Mouse (Mus musculus) layer of hippocampus, adult 9-10 months (tissue): Measurements from ENCODE around the gene Clip2.

Experiments used
- DNase-seq: peaks from one replicate; pipeline ENCODE4 v3.0.0; 2022; ENCODE audit warnings: low spot score

The Clip2 gene

DNA sequence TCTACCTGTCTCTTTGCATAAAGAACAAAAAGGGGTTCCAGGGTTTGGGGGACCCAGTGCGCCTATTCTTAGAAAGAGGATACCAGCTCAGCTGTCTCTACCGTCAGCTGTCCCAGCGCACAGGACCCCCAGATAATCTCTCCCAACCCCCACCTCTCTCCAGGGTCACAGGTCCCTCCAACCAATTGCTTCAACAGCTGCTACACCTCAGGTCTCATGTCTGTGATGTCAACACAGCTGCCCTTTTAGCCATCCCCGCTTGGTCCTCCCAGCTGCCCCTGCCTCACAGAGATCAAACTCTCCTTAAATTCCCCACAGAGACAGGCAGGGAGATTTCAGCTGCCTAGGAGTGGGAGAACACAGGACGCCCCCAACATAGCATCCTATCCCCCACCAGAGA, 28.5 kb downstream of the Clip2 start:
- DNase-seq, result no peak

DNA sequence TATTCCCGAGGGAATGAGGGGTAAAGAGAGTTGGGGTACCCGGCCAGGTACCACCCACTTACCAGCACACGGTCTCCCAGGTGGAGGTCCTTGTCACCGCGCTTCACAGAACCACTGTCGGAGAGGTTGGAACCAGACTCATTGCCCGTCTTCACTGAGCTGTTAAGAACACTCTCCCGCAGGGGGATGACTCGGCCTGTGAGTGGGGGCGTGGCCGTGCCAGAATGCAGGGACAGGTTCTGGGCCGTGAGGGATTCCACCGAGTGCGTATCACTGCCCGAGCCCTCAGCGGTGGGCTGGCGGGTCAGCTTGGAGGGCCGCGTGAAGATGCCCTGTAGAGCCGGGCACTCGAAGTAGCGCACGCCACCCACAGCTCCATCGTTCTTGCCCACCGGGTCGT, 29.7 kb downstream of the Clip2 start:
- no peak for DNase-seq

DNA sequence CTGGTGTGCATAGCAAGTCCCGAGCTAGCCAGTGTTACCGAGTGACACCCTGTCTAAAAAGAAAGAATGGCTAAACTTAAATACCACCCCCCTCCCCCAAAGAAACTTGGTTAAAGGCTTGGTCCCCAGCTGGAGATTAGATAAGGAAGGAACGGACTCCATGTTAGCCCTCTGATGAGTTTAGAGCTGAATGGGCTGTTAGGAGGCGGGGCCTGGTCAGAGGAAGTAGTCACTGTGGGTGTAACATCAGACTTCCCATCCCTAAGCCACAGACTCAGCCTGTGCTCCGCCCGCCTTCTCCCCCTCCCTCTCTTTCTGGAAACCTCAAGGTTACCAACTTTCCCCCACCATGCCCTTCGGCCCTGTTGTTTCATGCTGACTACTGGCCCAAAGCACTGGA, 30.4 kb downstream of the Clip2 start:
- no peak for DNase-seq

DNA sequence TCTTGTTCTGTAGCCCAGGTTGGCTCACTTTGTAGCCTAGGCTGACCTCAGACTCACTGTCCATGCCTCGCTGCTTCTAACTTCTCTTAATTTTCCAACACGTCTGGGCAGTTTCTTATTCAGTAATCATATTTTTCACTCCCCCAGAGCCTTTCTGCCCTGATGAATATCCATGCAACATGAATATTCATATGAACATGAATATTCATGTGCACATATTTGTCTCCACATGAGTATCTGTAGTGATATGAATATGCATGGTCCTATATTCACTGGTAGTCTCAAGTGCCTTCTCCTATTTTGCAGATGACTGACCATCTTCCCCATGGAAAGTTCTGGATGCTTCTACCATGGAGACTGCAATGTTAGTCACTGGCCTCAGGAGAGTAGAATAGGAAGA, 31.1 kb downstream of the Clip2 start:
- no peak for DNase-seq

DNA sequence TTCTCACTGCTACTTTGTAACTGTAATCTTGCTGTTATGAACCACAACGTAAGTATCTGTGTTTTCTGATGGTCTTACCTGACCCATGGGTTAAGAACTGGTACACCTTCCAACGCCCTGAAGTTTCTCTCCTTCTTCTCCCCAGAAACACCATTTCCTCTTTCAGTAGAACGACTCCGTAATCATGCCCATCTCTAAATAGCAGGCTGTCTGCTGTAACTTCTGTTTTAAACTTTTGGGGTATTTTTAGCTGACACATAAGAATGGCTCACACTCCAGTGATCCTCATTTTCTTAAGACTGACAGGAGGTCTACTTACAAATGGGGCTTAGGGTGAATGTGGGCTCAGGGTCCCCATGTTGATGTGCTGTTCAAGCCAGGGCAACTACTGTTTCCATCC, 32.1 kb downstream of the Clip2 start:
- no peak for DNase-seq

DNA sequence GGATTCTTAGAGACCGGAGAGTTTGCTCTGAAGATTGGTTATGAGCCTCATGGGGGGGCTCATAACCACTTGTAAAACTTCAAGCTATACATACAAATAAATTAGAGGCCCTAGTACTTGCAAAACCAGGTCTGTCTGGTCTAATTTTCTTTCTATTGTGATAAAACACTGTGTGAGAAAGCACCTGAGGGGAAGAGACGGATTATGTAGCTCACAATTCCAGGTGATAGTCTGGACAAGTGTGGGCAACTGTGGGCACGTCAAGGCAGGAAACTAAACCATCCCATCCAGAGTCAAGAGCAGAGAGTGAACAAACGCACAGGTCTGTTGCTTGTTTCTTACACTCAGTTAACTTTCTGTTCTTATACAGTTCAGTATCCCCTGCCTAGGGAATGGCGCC, 32.8 kb downstream of the Clip2 start:
- no peak for DNase-seq

DNA sequence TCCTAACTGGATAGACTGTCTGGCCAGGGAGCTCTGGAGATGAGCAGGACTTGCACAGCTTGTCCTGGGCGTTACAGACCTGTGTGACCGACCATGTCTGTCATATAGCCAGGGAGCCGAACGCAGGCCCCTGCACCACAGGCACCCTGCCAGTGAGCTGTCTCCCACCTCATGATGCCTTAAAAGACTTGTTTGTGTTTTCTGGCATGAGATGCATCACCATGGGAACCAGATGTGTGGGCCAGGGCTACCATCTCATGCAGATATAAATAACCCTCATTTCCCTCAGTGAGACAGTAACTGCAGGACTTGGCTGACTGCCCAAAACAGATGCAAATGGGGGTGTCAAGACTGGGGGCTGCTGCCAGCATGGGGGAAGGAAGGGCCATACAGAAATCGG, 40.1 kb downstream of the Clip2 start:
- DNase-seq, result no peak

DNA sequence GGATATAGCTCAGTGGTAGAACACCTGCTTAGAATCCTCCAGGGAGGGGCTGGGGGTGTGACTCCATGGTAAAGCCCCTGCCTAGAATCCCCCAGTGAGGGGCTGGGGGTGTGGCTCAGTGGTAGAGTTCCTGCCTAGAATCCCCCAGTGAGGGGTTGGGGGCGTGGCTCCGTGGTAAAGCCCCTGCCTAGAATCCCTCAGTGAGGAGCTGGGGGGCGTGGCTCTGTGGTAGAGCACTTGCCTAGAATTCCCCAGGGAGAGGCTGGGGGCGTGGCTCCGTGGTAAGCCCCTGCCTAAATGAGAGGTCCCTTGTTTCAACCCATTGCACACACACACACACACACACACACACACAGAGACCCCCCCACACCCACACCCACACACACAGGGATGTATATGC, 42.0 kb downstream of the Clip2 start:
- no peak for DNase-seq

DNA sequence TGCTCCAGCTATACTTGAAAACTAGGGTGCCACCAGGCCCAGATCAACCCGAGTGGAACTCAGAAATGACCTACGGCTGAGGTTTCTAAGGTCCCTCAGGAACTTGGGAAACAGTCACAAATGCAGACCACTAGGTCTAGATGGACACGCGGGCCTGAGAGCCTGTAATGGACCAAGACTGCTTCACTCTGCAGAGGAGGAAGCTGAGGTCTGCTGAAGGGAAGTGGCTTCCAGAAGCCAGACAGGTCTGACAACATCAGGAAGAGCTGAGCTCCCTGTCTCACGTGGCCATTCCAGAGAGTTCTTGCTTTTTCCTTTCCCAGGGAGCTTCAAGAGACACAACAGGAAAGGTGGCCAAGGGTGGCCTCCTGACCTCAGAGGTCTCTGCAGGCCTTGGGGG, 43.3 kb downstream of the Clip2 start:
- no peak for DNase-seq

DNA sequence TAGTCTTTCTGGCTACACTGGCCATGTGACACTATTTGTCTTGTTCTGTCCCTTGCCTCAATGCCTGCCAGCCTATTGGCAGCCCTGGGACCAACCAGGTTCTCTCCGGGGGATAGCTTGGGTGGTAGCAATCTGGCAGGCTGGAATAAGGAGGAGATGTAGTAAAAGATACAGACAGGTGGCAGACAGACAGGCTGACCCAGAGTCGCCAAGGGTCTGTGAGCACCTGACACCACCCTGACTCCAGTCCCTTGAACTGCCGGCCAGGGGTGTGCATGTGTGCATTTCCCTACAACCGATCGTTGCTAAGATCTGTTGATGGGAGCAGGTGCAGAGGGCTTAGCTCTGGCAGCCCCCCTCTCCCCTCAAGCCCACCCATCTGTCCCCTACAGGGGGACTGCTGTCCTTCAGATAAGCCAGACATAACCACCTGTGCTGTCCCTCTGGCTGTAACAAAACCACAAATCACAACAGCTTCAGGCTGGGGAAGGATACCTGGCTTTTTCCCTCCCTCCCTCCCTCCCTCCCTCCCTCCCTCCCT, 44.3 kb downstream of the Clip2 start:
- DNase-seq, result no peak

DNA sequence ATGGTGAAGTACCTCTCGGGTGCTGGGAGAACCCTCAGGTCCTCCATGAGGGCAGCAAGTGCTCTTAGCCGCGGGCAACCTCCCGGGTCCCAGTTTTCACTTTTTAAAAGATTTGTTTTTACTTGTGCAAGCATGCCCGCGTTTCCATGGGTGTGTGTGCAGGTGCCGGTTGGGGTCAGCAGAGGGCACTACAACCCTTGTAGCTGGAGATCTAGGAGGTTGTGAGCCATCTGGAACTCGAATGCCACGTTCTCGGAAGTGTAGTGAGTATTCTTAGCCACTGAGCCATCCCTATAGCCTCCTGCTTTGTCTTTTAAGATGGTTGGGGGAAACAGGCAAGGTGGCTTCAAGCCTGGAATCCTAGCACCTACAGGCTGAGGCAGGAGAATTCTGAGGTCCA, 44.9 kb downstream of the Clip2 start:
- DNase-seq, result peak; percentile 79

DNA sequence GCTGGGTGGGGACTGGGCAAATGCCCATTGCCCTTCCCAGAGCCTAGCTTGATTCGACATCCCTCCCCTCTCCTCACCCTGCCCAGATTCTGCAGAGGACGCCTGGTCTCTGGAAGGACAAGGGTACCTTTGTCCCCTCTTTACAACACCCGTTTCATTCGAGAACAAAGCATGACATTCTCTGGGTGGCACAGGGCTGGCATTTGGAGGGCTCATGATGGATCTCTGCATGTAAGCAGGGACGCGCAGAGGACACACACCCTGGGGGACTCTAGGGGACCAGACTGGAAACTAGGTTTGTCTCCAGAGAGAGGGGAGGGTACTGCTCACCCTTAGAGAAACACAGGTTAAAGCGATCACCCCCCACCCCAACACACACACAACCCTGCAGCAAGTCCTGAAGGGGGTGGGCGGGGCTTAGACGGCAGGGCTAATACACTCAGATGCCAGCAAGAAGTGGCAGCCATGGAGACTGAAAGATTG, 46.4 kb downstream of the Clip2 start:
- DNase-seq, result no peak

DNA sequence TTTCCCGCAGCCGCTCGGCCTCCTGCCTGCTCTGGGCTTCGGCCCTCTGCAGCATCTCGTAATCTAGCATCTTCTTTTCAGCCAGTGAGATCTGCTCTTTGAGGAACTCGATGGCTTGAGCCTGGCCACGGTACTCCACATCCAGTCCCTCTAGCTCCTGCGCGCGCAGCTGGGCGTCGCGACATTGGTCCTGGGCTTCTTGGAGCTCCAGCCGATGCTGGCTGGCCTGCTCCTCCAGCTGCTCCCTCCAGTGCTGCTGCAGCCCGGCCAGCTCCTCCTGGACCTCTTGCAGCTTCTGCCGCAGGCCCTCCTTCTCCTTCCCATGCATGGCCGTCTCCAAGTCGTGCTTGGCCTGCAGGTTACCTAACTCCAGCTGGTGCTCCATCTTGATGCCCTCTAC, 49.6 kb downstream of the Clip2 start:
- no peak for DNase-seq

DNA sequence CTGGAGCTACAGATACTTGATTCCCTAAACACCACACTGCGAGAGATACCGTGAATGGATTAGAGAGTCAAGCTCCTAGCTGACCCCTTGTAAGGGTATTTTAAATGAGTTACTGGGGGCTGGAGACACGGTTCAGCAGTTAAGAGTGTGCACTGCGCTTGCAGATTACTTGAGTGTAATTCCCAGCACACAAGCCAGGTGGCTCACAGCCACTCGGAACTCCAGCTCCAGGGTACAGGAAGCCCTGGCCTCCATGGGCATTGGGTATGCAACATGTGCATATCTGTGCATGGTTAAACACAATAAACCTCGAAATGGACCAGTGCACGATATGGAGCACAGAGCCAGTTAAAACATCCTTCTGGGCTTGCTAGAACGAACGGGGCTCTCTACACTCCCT, 50.8 kb downstream of the Clip2 start:
- DNase-seq, result no peak

DNA sequence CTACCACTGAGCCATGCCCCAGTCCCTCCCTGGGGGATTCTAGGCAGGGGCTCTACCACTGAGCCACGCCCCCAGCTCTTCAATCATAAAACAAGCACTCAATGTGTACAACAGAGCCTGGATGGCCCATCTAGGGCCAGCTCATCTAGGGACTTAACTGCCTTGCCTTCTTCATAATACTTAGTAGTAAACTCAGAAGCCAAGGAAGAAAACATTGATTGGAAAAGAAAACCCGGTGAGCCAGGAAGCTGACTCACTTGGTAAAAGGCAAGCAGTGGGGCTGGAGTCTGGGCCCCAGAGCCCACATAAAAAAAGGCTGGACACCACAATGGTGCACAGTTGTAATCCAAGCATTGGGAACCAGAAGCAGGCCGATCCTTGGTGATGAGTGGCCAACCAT, 51.6 kb downstream of the Clip2 start:
- no peak for DNase-seq

DNA sequence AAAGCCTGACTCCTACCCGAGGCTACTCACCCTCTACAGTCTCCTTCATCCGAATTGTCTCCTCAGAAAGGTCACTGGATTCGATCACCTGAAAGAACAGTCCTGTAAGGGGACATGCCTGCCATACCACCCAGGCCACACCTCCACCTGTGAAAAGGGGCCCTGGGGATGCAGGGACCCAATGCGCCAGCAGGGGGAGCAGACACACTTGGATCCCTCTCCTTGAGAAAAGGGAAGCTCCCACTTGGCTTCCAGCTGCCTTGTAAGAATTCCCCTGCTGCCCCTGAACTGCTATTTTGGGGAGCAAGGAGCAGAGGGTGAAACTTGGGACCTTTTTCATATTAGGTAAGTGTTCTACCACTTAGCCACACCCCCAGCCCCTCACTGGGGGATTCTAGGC, 52.2 kb downstream of the Clip2 start:
- DNase-seq, result no peak

DNA sequence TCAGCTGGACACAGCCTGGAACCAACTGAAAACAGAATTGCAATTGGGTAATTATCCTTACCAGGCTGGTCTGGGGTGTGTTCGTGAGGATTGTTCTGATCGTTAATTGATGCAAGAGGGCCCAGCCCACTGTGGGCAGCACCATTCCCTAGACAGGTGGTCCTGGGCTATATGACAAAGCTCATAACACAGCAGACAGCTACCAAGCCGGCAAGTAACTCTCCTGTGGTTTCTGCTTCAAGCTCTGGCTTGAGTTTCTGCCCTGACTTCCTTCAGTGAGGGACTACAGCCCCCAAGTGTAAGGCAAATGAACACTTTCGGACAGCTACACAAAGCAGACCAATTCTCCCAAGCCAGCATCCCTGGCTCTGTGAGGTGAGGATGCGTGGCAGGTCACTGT, 55.2 kb downstream of the Clip2 start:
- no peak for DNase-seq

DNA sequence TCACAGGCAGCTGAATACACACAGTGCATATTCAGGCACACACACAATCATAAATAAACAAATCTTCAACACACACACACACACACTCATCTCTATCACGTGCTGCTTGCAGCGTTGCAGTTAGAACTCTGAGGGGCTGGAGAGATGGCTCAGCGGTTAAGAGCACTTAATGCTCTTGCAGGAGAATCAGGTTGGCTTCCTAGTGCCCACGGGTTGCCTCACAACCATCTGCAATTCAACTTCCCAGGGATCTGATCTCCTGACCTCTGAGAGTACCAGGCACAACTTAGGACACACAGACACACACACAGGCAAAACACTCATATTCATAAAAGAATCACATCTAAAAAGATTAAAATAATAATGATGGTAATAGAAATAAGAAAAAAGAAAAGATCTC, 56.4 kb downstream of the Clip2 start:
- no peak for DNase-seq

DNA sequence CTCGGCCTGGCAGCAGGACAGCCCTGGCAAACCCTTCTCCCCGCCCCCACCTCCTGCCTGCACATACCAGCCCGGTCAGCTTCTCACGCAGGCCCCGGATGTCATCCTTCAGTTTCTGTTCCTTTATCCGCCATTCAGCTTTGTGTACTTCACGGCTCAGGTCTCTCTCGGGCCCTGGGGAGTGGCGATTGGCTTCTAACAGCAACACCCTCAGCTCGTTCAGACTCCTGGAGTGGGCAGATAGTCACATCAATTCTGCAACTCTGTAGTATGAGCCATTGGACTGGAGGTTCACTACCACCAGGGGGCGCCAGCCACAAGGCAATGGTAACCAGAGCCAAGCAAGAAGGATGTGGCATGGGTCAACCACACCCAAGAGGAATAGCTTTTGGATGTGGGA, 58.1 kb downstream of the Clip2 start:
- DNase-seq, result peak; percentile 96

DNA sequence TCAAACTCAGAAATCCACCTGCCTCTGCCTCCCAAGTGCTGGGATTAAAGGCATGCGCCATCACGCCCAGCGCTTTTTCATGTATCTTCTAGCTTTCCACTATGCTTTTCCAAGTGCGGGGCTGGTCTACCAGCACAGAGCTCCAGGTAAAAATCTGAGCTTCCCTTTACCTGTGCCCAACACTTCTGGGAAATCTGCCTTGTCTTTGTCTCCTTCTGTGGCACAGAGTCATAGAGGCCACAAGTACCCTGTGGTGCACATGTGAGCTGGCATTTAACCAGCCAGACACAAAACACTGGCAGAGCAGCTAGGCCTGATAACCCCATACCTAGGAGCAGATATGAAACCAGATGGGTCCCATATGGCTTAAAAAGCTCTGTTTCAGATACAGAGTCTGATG, 59.3 kb downstream of the Clip2 start:
- no peak for DNase-seq

DNA sequence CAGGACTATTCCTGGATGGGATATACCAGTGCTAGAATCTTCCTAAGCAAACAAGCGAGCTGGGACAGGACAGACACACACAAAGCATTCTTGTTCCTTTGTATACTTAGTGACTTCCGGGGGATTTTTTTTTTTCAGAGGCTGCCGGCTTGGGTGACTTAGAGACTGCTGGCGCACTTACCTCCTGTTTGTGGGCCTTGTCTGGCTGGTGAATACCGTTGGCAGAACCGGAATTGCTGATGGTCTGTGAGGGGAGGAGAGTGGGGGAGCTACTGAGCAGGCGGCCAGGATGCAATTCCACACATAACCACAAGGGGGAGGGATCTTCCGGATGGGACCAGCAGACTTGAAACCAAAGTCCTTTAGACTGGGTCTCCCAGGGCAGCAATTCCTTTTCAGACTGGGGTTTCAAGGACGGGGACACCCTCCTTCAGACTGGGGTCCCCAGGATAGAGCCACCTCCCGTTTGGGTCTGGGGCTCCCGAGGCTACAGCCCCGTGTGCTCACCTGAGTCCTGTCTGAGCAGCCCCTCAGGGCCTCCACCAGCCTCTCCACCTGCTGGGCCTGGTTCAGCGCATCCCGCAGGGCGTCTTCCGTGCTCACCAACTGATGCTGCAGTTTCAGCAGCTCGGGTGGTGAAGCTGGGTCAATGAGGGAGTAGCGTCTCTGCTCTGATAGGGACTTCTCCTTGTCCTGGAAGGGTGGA, 60.4 kb downstream of the Clip2 start:
- peak; percentile 77 for DNase-seq

DNA sequence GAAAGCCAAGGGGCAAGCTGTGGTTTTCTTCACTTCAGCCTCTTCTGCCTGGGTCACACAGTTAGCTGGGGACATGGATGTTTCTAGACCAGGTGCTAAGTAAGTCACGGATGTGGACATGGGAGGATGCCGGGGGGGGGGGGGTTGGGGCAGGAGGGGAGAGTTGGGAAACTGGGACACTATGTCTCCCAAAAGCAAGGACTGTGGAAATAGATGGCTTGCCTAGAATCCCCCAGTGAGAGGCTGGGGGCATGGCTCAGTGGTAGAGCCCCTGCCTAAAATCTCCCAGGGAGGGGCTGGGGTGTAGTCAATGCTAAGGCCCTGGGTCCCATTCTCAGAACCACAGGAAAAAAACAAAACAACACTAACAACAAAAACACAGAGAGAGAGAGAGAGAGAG, 61.0 kb downstream of the Clip2 start:
- DNase-seq, result no peak

DNA sequence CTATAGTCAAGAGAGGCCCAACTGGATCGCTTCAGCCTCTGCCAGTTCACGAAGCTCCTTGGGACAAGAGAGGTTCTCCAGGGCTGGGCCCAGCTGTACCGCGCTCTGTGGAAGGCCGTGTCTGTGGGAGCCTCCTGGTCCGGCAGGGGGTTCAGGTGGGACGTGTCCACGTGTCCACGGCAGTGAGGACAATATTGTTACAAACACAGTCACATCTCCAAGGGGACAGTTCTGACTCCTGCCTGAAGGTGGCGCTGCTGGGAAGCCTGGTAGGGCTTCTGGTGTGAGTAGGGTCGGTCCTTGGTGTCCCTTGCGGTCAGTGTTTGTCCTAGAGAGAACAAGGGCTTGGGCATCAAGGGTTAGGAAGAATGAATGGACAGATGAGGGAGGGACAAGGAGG, 61.8 kb downstream of the Clip2 start:
- no peak for DNase-seq

DNA sequence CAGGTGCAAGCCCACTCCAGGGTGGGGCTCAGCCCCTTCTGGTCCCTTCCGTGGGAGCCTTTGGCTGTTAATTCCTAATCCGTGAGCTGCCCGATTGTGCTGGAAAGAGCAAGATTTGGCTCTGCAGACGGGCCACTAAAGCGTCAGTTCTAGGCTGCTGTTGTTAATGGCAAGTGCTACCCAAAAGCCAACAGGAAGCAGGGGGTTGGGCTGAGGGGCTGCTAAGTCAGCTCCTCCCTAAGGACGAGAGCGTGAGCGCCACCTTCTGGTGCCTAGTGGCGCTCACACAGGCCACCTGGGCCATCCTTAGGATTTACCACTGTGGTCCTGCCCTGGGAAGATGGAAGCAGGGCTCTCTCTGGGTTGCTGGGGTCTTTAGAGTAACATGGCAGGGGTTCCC, 62.7 kb downstream of the Clip2 start:
- DNase-seq, result no peak
